Mouse (Mus musculus) spleen, adult 2 months (tissue): ENCODE results near the gene Pced1b.

Source experiments
- CTCF ChIP-seq: fragments of 200-500 bp; IDR thresholded peaks from 2 replicates; pipeline ENCODE4 v1.5.1; 2011; ENCODE audit warnings: mild to moderate bottlenecking, inconsistent platforms; ENCODE audit not compliant: insufficient read depth, insufficient read length, insufficient replicate concordance; ENCODE audit errors: extremely low read depth
- POLR2A ChIP-seq: fragments of 200-500 bp; IDR thresholded peaks from 2 replicates; pipeline ENCODE4 v1.6.1; 2011; ENCODE audit warnings: low read depth, low read length, inconsistent platforms

GRCm38 (mm10) chr15:97415426-97415946, 168.6 kb downstream of the Pced1b start:
- no peak for TF ChIP-seq POLR2A
- TF ChIP-seq CTCF = no peak
